Mouse (Mus musculus) stomach, postnatal 0 days (tissue): ENCODE measurements around the gene Ptpn7.

Experiments
- CTCF ChIP-seq: IDR thresholded peaks from 2 replicates; pipeline ENCODE4 v1.5.1; 2016; ENCODE audit warnings: antibody characterized with exemption, low read depth, mild to moderate bottlenecking, moderate library complexity
- EP300 ChIP-seq: optimal IDR thresholded peaks from 2 replicates; pipeline ENCODE3; 2016; ENCODE audit warnings: antibody characterized with exemption

GRCm38 (mm10) chr1:135085296-135085871 is 47.1 kb upstream of the Ptpn7 start:
- TF ChIP-seq CTCF (no peak), EP300 (no peak)
